ENCODE assay signal across 23 mouse cellular contexts in the genomic region with DNA sequence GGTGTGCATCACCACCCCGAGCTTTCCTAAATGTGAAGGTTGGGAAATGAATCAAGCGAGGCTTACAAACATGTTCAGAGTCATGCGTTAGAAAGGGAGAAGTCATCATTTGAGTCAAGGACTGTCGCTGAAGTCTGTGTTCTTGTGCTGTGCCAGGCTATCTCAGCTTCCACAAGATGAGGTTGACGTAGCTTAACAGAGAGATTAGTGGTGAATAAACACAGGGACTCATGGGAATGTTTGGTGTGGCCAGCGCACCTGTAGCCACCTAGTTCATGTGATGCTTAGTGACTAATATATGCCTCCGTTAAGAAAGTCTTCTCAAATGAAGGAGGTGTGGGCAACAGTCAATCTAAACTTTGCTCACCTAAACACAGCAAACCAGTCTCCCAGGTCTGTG.
"Had no signal": no experiment of that assay in that cellular context is flagged by ENCODE, and none has a peak within 500 bp of the region (broad histone marks: within the 10 kb centered on the region; RNA-seq: fewer than 3 reads in every experiment).

No protein-coding gene starts in this region.

- H3K4me1 ChIP-seq: heart, embryonic 12.5 days; heart, embryonic 13.5 days; heart, embryonic 15.5 days; hindbrain, embryonic 10.5 days; hindbrain, embryonic 12.5 days; hindbrain, embryonic 13.5 days; hindbrain, embryonic 15.5 days; intestine, embryonic 15.5 days had no signal

- H3K4me3 ChIP-seq: heart, embryonic 12.5 days; heart, embryonic 13.5 days; heart, embryonic 15.5 days; hindbrain, embryonic 10.5 days; hindbrain, embryonic 12.5 days; hindbrain, embryonic 13.5 days; hindbrain, embryonic 15.5 days; intestine, embryonic 15.5 days; kidney, embryonic 15.5 days; layer of hippocampus, adult 2 months; left cerebral cortex, adult 2 months had no signal

- DNase-seq: heart, postnatal 14 days; heart, postnatal 36 days; heart, postnatal 4 days; layer of hippocampus, adult 9-11 months; layer of hippocampus, postnatal 36 days had no signal

- H3K9me3 ChIP-seq: heart, embryonic 12.5 days; heart, embryonic 13.5 days; heart, embryonic 15.5 days; hindbrain, embryonic 10.5 days; hindbrain, embryonic 12.5 days; hindbrain, embryonic 13.5 days; hindbrain, embryonic 15.5 days; intestine, embryonic 15.5 days; kidney, embryonic 15.5 days had no signal

- H3K9ac ChIP-seq: heart, embryonic 12.5 days; heart, embryonic 13.5 days; heart, embryonic 15.5 days; hindbrain, embryonic 12.5 days; hindbrain, embryonic 13.5 days; hindbrain, embryonic 14.5 days; hindbrain, embryonic 15.5 days; intestine, embryonic 15.5 days; kidney, embryonic 15.5 days had no signal

- H3K27me3 ChIP-seq: hindbrain, embryonic 12.5 days; hindbrain, embryonic 13.5 days; hindbrain, embryonic 15.5 days; intestine, embryonic 15.5 days; kidney, embryonic 15.5 days had no signal

- H3K36me3 ChIP-seq: hindbrain, embryonic 13.5 days; hindbrain, embryonic 15.5 days; intestine, embryonic 15.5 days had no signal

- H3K27ac ChIP-seq: heart, embryonic 13.5 days; heart, embryonic 15.5 days; hindbrain, embryonic 10.5 days; hindbrain, embryonic 12.5 days; hindbrain, embryonic 13.5 days; hindbrain, embryonic 14.5 days; hindbrain, embryonic 15.5 days; hindbrain, postnatal 0 days; intestine, embryonic 15.5 days; kidney, embryonic 15.5 days; layer of hippocampus, adult 2 months; left cerebral cortex, adult 2 months had no signal

- ATAC-seq: hindbrain, embryonic 16.5 days; hindbrain, postnatal 0 days; inflammation-experienced regulatory T-cells, adult 6 months; intestine, embryonic 15.5 days; intestine, embryonic 16.5 days; intestine, postnatal 0 days had no signal

- H3K4me2 ChIP-seq: heart, embryonic 11.5 days; heart, embryonic 12.5 days; heart, embryonic 13.5 days; heart, embryonic 15.5 days; hindbrain, embryonic 12.5 days; hindbrain, embryonic 13.5 days; hindbrain, embryonic 14.5 days; hindbrain, embryonic 15.5 days; intestine, embryonic 15.5 days; kidney, embryonic 15.5 days had no signal
